11 mouse cellular contexts compared by ENCODE assay signal in the genomic region with DNA sequence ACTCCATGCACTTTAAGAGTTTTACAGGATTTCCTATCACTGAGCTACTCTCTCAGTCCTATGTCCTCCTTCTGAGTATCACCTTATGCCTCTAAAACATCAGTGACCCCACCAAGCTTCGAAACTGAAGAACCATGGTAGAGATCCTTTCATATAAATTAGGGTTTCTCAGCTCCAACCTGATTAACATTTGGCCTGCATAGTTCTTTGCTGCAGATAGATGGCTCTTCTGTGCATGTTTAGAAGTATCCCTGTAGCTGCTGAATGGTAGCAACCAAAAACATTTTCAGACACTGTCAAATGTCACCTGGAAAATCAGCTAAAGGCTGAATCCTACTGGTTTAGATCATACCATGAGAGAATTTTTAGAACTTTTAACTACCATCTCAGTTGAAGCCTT. TPM values are rescaled to one million over a fixed set of nuclear protein-coding genes. Genes with fewer than 3 reads are reported as not detected.
DNase-seq lines count a peak whose midpoint lies in the region; ATAC-seq and TF ChIP-seq lines count a peak whose summit lies in the region.
"Had no signal": no experiment of that assay in that cellular context is flagged by ENCODE, and none has a peak within 500 bp of the region (broad histone marks: within the 10 kb centered on the region; RNA-seq: fewer than 3 reads in every experiment).

No protein-coding gene starts in this region.

- no peaks in the 10 kb centered on the region for H3K9me3 ChIP-seq in forebrain, embryonic 12.5 days
- no peaks in the 10 kb centered on the region for H3K9me3 ChIP-seq in forebrain, embryonic 16.5 days (ENCODE audit: control insufficient read depth, low read length)
- no peaks in the 10 kb centered on the region for H3K9me3 ChIP-seq in hindbrain, postnatal 0 days (ENCODE audit: low read length)
- H3K9me3 ChIP-seq in midbrain, embryonic 16.5 days (replicated peaks; ENCODE audit: control insufficient read depth, low read length, poor library complexity, severe bottlenecking), result no peaks in the 10 kb centered on the region

- no peak overlapping the region for H3K27ac ChIP-seq in forebrain, embryonic 12.5 days
- no peak overlapping the region for H3K27ac ChIP-seq in forebrain, embryonic 16.5 days (ENCODE audit: low read length)
- H3K27ac ChIP-seq in layer of hippocampus, adult 2 months, result no peak overlapping the region
- no peak overlapping the region for H3K27ac ChIP-seq in hindbrain, postnatal 0 days
- H3K27ac ChIP-seq in midbrain, embryonic 16.5 days (ENCODE audit: low read length), result no peak overlapping the region

- H3K36me3 ChIP-seq in forebrain, embryonic 12.5 days (replicated peaks), result peaks cover 32% of the 10 kb centered on the region
- peaks cover 22% of the 10 kb centered on the region for H3K36me3 ChIP-seq in forebrain, embryonic 16.5 days (ENCODE audit: control insufficient read depth, insufficient read depth)
- peaks cover 22% of the 10 kb centered on the region for H3K36me3 ChIP-seq in hindbrain, postnatal 0 days (ENCODE audit: insufficient read depth, low read length)
- peaks cover 4% of the 10 kb centered on the region; the same call in 1 of the 2 replicates for H3K36me3 ChIP-seq in midbrain, embryonic 16.5 days (ENCODE audit: control insufficient read depth, insufficient read depth, low read length)

- no peaks in the 10 kb centered on the region for H3K27me3 ChIP-seq in forebrain, embryonic 12.5 days
- H3K27me3 ChIP-seq in forebrain, embryonic 16.5 days (replicated peaks; ENCODE audit: control insufficient read depth, insufficient read depth, low read length), result no peaks in the 10 kb centered on the region
- no peaks in the 10 kb centered on the region for H3K27me3 ChIP-seq in hindbrain, postnatal 0 days (ENCODE audit: insufficient read depth, low read length)
- no peaks in the 10 kb centered on the region for H3K27me3 ChIP-seq in midbrain, embryonic 16.5 days (ENCODE audit: control insufficient read depth, insufficient read depth, low read depth, low read length)

- H3K4me3 ChIP-seq in forebrain, embryonic 12.5 days (replicated peaks), result no peak overlapping the region
- no peak overlapping the region for H3K4me3 ChIP-seq in forebrain, embryonic 16.5 days (replicated peaks; ENCODE audit: low read length)
- H3K4me3 ChIP-seq in layer of hippocampus, adult 2 months, result peak overlapping the region; percentile 91; the same call in 1 of the 2 replicates
- H3K4me3 ChIP-seq in hindbrain, postnatal 0 days (ENCODE audit: low read length), result peak overlapping the region; percentile 81; the same call in 1 of the 2 replicates
- H3K4me3 ChIP-seq in midbrain, embryonic 16.5 days (ENCODE audit: low read depth, low read length), result no peak overlapping the region

- DNase-seq in layer of hippocampus, adult 2 months (ENCODE audit: low spot score in 2 of 2), result no peak
- no peak for DNase-seq in layer of hippocampus, postnatal 10 days (ENCODE audit: low spot score in 2 of 2)
- peak; percentile 11 for DNase-seq in hindbrain, postnatal 0 days (ENCODE audit: low spot score)
- no peak for DNase-seq in adrenal gland, postnatal 14 days
- DNase-seq in cerebellum, adult 18-20 months, result no peak
- DNase-seq: adrenal gland, postnatal 10 days had no signal

- no peak overlapping the region; the same call in 1 of the 2 replicates for H3K4me2 ChIP-seq in forebrain, embryonic 12.5 days
- H3K4me2 ChIP-seq in forebrain, embryonic 16.5 days (ENCODE audit: low read length), result no peak overlapping the region
- H3K4me2 ChIP-seq in hindbrain, postnatal 0 days (ENCODE audit: low read depth, low read length), result peak overlapping the region; percentile 62; the same call in 1 of the 2 replicates
- peak overlapping the region; percentile 0; the same call in 1 of the 2 replicates for H3K4me2 ChIP-seq in midbrain, embryonic 16.5 days (ENCODE audit: low read length)

- H3K4me1 ChIP-seq in forebrain, embryonic 12.5 days, result peaks cover 26% of the 10 kb centered on the region
- peaks cover 27% of the 10 kb centered on the region for H3K4me1 ChIP-seq in forebrain, embryonic 16.5 days (replicated peaks; ENCODE audit: control insufficient read depth, insufficient read depth, low read length)
- peaks cover 19% of the 10 kb centered on the region for H3K4me1 ChIP-seq in hindbrain, postnatal 0 days (ENCODE audit: insufficient read depth, low read length)
- peaks cover 33% of the 10 kb centered on the region for H3K4me1 ChIP-seq in midbrain, embryonic 16.5 days (ENCODE audit: control insufficient read depth, insufficient read depth, low read length)

- peak overlapping the region; percentile 21; the same call in 1 of the 2 replicates for H3K9ac ChIP-seq in forebrain, embryonic 12.5 days
- H3K9ac ChIP-seq in forebrain, embryonic 16.5 days (replicated peaks; ENCODE audit: low read depth, low read length), result no peak overlapping the region
- peak overlapping the region; percentile 33; the same call in 1 of the 2 replicates for H3K9ac ChIP-seq in hindbrain, postnatal 0 days (replicated peaks; ENCODE audit: low read length)
- no peak overlapping the region for H3K9ac ChIP-seq in midbrain, embryonic 16.5 days (ENCODE audit: low read depth, low read length)

- peak; percentile 59 for TF ChIP-seq CTCF in layer of hippocampus, adult 2 months (conservative IDR thresholded peaks at IDR 0.05)
- TF ChIP-seq CTCF in hindbrain, postnatal 0 days (IDR thresholded peaks at IDR 0.05; ENCODE audit: low read depth), result peak; percentile 49

- whole genome bisulfite sequencing in forebrain, embryonic 12.5 days, result 94% methylated on average over 1 of the region's 1 CpGs
- WGBS in forebrain, embryonic 16.5 days, result 92% methylated on average over 1 of the region's 1 CpGs
- 94% methylated on average over 1 of the region's 1 CpGs for WGBS in hindbrain, postnatal 0 days
- 95% methylated on average over 1 of the region's 1 CpGs for WGBS in midbrain, embryonic 16.5 days

- ATAC-seq in forebrain, embryonic 12.5 days (ENCODE audit: low FRiP score), result no peak
- ATAC-seq in forebrain, embryonic 16.5 days, result no peak
- ATAC-seq in hindbrain, postnatal 0 days, result no peak
- no peak for ATAC-seq in midbrain, embryonic 16.5 days

RNA-seq across cellular contexts. Expression of a gene that starts 1.9 kb away (rescaled TPM):
- 121 and 129 TPM in 2 replicates for polyA plus RNA-seq in forebrain, embryonic 12.5 days (2016; fragmentation: Nextera tagmentation; extraction: Ambion mirVana)
- 111 and 118 TPM in 2 replicates for polyA plus RNA-seq in forebrain, embryonic 16.5 days (2015; fragmentation: Nextera tagmentation; extraction: Ambion mirVana)
- 10 to 100 TPM; 49.6 to 50.6 TPM for total RNA-seq in layer of hippocampus, adult 2 months (2021)
- total RNA-seq in layer of hippocampus, postnatal 10 days (2021), result 10 to 100 TPM; 62.4 to 63.4 TPM
- 66.7 and 70.7 TPM in 2 replicates for total RNA-seq in hindbrain, postnatal 0 days (2014; rRNA removed)
- 85.1 and 88.0 TPM in 2 replicates for polyA plus RNA-seq in hindbrain, postnatal 0 days (2015; fragmentation: Nextera tagmentation; extraction: Ambion mirVana)
- polyA plus RNA-seq in midbrain, embryonic 16.5 days (2015; fragmentation: Nextera tagmentation; extraction: Ambion mirVana), result 89.7 and 90.9 TPM in 2 replicates
- total RNA-seq in adrenal gland, postnatal 14 days (2021), result 62.1 and 76.4 TPM in 2 replicates

RNA-seq across cellular contexts. Expression of a gene that starts 2.7 kb away (rescaled TPM):
- 455 and 468 TPM in 2 replicates for polyA plus RNA-seq in forebrain, embryonic 12.5 days (2016; fragmentation: Nextera tagmentation; extraction: Ambion mirVana)
- polyA plus RNA-seq in forebrain, embryonic 16.5 days (2015; fragmentation: Nextera tagmentation; extraction: Ambion mirVana), result 482 and 504 TPM in 2 replicates
- total RNA-seq in layer of hippocampus, adult 2 months (2021), result 100 to 1,000 TPM; 250 to 262 TPM
- total RNA-seq in layer of hippocampus, postnatal 10 days (2021), result 100 to 1,000 TPM; 325 to 334 TPM
- total RNA-seq in hindbrain, postnatal 0 days (2014; rRNA removed), result 233 and 276 TPM in 2 replicates
- polyA plus RNA-seq in hindbrain, postnatal 0 days (2015; fragmentation: Nextera tagmentation; extraction: Ambion mirVana), result 607 and 619 TPM in 2 replicates
- polyA plus RNA-seq in midbrain, embryonic 16.5 days (2015; fragmentation: Nextera tagmentation; extraction: Ambion mirVana), result 543 and 547 TPM in 2 replicates
- 478 and 481 TPM in 2 replicates for total RNA-seq in adrenal gland, postnatal 14 days (2021)

RNA-seq across cellular contexts. Expression of a gene that starts 16.3 kb away (rescaled TPM):
- polyA plus RNA-seq in forebrain, embryonic 12.5 days (2016; fragmentation: Nextera tagmentation; extraction: Ambion mirVana), result 3.8 and 4.8 TPM in 2 replicates
- 3.8 and 3.9 TPM in 2 replicates for polyA plus RNA-seq in forebrain, embryonic 16.5 days (2015; fragmentation: Nextera tagmentation; extraction: Ambion mirVana)
- total RNA-seq in layer of hippocampus, adult 2 months (2021), result 1 to 10 TPM; 2.4 to 3.7 TPM
- total RNA-seq in layer of hippocampus, postnatal 10 days (2021), result 1 to 10 TPM; 2.2 to 2.5 TPM
- total RNA-seq in hindbrain, postnatal 0 days (2014; rRNA removed), result 5.0 and 6.3 TPM in 2 replicates
- 4.5 and 5.3 TPM in 2 replicates for polyA plus RNA-seq in hindbrain, postnatal 0 days (2015; fragmentation: Nextera tagmentation; extraction: Ambion mirVana)
- polyA plus RNA-seq in midbrain, embryonic 16.5 days (2015; fragmentation: Nextera tagmentation; extraction: Ambion mirVana), result 3.8 and 5.8 TPM in 2 replicates
- 0.82 and 1.1 TPM in 2 replicates for total RNA-seq in adrenal gland, postnatal 14 days (2021)

RNA-seq across cellular contexts. Expression of a gene that starts 24.8 kb away (rescaled TPM):
- 0.14 and 0.45 TPM in 2 replicates for polyA plus RNA-seq in forebrain, embryonic 12.5 days (2016; fragmentation: Nextera tagmentation; extraction: Ambion mirVana)
- 0.34 TPM in 1 of 2 replicates, not detected in the other for polyA plus RNA-seq in forebrain, embryonic 16.5 days (2015; fragmentation: Nextera tagmentation; extraction: Ambion mirVana)
- total RNA-seq in layer of hippocampus, adult 2 months (2021), result 1 to 10 TPM in 1 of 2 experiments, under 1 TPM in 1; 0.98 to 1.2 TPM
- 1 to 10 TPM; 1.2 to 1.6 TPM for total RNA-seq in layer of hippocampus, postnatal 10 days (2021)
- 0.14 and 0.21 TPM in 2 replicates for total RNA-seq in hindbrain, postnatal 0 days (2014; rRNA removed)
- 0.39 and 0.41 TPM in 2 replicates for polyA plus RNA-seq in hindbrain, postnatal 0 days (2015; fragmentation: Nextera tagmentation; extraction: Ambion mirVana)
- 0.12 and 0.30 TPM in 2 replicates for polyA plus RNA-seq in midbrain, embryonic 16.5 days (2015; fragmentation: Nextera tagmentation; extraction: Ambion mirVana)
- 1.5 and 1.9 TPM in 2 replicates for total RNA-seq in adrenal gland, postnatal 14 days (2021)

RNA-seq across cellular contexts. Expression of a gene that starts 57.2 kb away (rescaled TPM):
- 0.91 and 3.1 TPM in 2 replicates for polyA plus RNA-seq in forebrain, embryonic 12.5 days (2016; fragmentation: Nextera tagmentation; extraction: Ambion mirVana)
- 3.4 and 3.6 TPM in 2 replicates for polyA plus RNA-seq in forebrain, embryonic 16.5 days (2015; fragmentation: Nextera tagmentation; extraction: Ambion mirVana)
- total RNA-seq in layer of hippocampus, adult 2 months (2021), result under 1 TPM in 1 of 2 experiments, not detected in 1; 0.72 TPM
- 1 to 10 TPM in 1 of 2 experiments, under 1 TPM in 1; 0.65 to 1.4 TPM for total RNA-seq in layer of hippocampus, postnatal 10 days (2021)
- total RNA-seq in hindbrain, postnatal 0 days (2014; rRNA removed), result 2.0 and 4.3 TPM in 2 replicates
- 9.8 and 11.1 TPM in 2 replicates for polyA plus RNA-seq in hindbrain, postnatal 0 days (2015; fragmentation: Nextera tagmentation; extraction: Ambion mirVana)
- polyA plus RNA-seq in midbrain, embryonic 16.5 days (2015; fragmentation: Nextera tagmentation; extraction: Ambion mirVana), result 6.4 and 7.3 TPM in 2 replicates
- not detected in 2 replicates for total RNA-seq in adrenal gland, postnatal 14 days (2021)
- total RNA-seq: adrenal gland, postnatal 10 days; left cerebral cortex, adult 18-20 months had no signal
- polyA plus RNA-seq: neural tube, embryonic 11.5 days had no signal

Comparison
In these comparisons a context has a peak if more than half of its experiments do, and no peak if none do; other contexts are left out.
1. H3K9ac ChIP-seq: peak in forebrain, embryonic 12.5 days (single experiment) and hindbrain, postnatal 0 days (single experiment); none in forebrain, embryonic 16.5 days (single experiment) and midbrain, embryonic 16.5 days (single experiment).
2. H3K4me2 ChIP-seq: peak in hindbrain, postnatal 0 days (single experiment) and midbrain, embryonic 16.5 days (single experiment); none in forebrain, embryonic 12.5 days (single experiment) and forebrain, embryonic 16.5 days (single experiment).
3. H3K4me3 ChIP-seq: peak in layer of hippocampus, adult 2 months (single experiment) and hindbrain, postnatal 0 days (single experiment); none in forebrain, embryonic 12.5 days (single experiment), forebrain, embryonic 16.5 days (single experiment) and midbrain, embryonic 16.5 days (single experiment).